Mouse (Mus musculus) megakaryocyte, embryonic 14.5 days (primary cell): ENCODE data around the gene Atp1b1.

ENCODE experiments used
- FLI1 ChIP-seq: IDR thresholded peaks from 2 replicates; pipeline ENCODE4 v1.6.1; 2012; ENCODE audit warnings: low read length, inconsistent platforms, mixed read lengths
- GATA1 ChIP-seq: IDR thresholded peaks from 3 replicates; pipeline ENCODE4 v1.6.1; 2012; ENCODE audit warnings: mixed read lengths, low read length, inconsistent platforms, borderline replicate concordance

DNA sequence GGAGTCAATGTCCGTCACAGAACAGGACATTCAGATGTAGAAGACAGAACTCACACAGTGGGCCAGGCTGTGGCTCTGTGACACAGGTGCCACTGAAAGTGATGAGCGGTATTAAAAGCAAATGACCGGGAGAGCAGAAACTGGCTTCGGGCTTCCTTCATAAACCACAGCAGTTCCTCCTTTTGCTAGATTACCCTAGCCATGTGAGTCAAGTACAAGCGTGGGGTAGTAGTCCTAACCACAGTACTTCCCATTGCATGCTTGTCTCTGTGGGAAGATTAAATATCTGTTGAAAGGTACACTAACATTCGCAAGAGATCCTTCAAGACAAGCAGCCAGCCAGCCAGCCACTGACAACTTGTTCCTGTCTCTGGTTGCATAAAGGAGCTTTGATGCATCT is 17.9 kb downstream of the Atp1b1 start:
- no peak for TF ChIP-seq GATA1
- TF ChIP-seq FLI1, result no peak
